Mouse (Mus musculus): ENCODE results near the gene Nmral1.
"Not testable (repeated sequence)": the region's sequence is repeated elsewhere in the genome, so short reads cannot be mapped to it uniquely, and the experiment has no call there.

Gene Nmral1

GRCm38 (mm10) chr16:4713861-4714710 is 5.1 kb downstream of the Nmral1 start:
- no peak for DNase-seq (ENCODE audit: low read depth)

DNA sequence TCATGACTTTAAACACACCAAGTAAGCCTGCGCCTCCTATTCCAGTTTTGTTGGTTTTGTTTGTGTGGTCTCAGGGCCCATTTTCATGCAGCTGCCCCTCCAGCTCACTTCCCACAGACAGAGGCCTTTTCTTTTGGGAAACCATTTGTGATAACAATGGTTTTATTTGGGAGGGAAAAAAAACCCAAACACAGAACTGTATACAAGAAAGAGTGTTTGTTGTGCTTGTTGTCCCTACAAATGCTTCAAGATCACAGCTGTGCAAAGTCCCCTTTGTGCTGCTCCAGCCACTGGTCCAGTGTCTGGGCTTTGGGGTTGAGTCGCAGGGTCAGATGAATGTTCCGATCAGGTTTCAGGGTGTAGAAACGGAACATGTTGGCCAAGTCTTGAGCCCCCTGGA is 8.0 kb downstream of the Nmral1 start:
- DNase-seq (ENCODE audit: low read depth): no peak

GRCm38 (mm10) chr16:4705541-4705940 is 13.6 kb downstream of the Nmral1 start:
- DNase-seq (ENCODE audit: low read depth): no peak

DNA sequence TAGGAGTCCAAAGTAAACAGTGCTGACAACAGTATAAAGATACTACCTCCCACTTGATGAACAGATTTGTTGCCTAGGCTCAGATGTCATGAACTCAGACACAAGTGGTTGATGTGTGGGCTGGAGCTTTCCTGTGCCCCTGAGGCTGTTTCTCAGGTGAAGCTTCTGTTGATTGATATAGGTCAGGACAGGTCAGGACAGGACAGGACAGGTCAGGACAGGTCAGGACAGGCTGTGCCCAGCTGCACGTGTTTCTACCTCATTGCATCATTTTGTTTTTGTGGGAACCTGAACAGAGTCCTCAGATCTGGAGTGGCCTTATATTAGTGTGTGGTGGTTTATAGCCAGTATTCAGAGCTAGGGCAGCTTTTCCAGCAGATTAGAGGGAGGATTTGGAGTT is 16.5 kb downstream of the Nmral1 start:
- no peak for DNase-seq (ENCODE audit: low read depth)

- DNase-seq (ENCODE audit: low read depth): no peak
Observed at GRCm38 (mm10) chr16:4701211-4701610, 17.9 kb downstream of the Nmral1 start.

DNA sequence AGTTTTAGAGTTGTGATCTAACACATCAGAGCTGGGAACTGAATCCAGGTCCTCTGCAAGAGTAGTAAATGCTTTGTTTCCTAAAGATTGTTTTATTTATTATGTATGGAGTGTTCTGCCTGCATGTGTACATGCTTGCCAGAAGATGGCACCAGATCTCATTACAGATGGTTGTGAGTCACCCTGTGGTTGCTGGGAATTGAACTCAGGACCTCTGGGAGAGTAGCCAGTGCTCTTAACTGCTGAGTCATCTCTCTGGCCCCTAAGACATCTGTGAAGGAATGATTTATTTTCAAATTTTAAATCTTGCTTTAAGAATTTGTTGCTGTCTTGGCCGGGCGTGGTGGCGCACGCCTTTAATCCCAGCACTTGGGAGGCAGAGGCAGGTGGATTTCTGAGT is 29.8 kb downstream of the Nmral1 start:
- DNase-seq (ENCODE audit: low read depth): not testable (repeated sequence)

DNA sequence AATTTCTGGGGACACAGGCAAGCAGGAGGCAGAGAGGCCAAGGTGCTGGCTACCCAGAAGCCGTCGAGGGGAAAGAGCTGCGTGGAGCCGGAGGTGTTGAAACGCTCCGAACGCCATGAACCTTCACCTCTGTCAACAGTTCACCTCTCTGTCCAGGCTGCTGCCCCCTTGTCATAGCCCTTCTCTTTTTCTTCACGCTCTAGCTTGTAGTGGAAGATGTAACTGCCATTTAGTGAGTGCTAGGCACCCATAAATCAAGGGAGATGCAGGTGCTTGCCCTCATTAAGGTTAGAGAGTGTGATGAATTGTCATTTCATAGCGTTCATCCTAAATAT is 34.7 kb downstream of the Nmral1 start:
- DNase-seq (ENCODE audit: low read depth): no peak

DNA sequence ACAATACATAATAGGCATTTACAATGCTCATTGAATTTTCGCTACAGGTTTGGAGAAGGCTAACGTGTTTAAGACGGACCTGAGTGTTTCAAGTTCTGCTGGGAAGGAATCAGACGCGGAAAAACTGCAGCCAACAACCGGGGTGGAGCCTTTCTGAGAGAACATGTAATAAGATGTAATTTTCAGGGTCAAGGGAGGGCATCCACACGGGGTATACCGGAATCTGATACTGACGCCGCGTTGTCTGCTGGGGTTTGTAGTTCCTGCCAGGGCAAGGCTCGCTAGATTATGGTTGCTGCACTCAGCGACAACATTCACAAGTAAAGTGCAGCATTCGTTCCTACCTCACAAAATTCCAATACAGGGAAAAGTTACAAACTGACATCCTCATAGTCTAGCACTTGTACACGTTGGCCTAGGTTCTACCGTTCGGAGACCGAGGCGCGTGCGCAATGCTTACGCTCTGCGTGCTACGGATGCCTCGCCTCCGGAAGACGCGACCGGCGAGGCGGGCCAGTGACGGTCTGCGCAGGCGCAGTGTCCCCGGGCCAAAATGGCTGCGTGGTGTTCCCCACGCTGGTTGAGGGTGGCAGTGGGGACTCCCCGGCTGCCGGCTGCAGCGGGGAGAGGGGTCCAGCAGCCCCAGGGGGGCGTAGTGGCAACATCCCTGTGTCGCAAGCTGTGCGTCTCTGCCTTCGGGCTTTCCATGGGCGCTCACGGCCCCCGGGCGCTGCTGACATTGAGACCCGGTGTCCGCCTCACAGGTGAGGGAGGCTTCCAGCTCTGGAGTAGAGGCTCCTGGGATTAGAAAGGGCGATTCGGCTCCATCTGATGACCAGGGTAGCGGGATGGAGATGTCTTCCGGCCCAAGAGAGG is 35.3 kb downstream of the Nmral1 start:
- peak; percentile 92 for DNase-seq (ENCODE audit: low read depth)

DNA sequence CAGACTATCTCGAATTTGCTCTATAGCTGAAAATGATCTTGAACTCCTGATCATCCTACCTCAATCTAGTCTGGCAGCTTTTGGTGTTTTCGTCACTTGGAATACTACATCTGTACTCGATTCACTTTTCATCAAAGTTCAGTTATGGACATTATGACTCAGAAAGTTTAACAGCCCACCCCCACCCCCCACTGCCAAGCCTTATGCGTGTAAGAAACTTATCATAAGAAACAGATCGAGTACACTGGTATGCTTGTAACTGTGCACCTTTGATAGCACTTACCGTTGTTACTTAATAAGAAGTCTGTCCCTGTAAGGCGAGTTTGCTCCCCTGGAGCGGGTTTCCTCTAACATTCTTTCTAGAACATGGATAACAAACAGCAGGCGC is 36.0 kb downstream of the Nmral1 start:
- DNase-seq (ENCODE audit: low read depth): no peak

DNA sequence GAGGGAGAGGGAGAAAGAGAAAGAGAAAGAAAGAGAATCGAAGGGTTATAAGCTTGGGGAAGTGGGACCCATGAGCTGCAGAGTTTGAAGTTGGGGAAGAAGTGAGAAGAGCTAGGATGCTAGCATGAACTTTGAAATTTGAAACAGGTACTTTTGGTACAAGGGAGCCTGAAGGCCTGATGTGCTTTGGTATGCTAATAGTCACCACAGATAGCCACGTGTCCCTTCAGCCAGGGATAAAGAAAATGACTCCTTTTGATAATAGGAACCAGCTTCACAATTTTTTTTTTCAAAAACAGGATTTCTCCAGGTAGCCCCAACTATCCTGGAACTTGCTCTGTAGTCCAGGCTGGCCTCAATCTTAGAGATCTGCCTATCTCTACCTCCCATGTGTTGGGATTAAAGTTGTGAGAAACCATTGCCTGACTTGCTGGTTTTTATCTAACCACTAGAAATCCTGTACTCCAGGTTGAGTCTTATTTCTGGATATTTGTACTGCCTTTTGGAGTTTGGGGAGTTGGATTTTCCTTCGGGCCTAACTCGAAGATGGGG is 36.5 kb downstream of the Nmral1 start:
- no peak for DNase-seq (ENCODE audit: low read depth)

DNA sequence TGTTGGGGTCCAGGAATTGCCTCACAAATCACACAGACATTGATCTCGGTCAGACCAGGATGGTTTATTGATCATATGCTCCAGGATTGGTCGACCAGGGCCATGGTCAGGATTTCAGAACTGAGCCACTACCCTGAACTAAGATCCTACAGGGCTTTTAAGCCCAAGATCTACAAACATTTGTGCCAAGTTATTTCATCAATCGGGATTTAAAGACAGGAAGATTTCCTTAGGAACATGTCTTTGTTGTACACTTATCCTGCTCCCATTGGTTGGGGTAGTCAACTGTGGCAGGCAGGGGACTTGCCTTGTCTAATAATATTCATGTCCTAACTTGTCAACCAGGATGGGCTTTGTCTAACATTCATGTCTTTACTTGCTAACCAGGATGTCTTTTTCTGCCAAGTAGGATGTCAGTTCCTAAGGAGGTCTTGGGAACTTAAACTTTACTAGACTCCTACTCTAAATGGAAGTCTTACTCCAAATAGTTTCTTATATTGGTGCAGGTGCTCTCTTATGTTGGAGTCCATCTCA is 38.2 kb downstream of the Nmral1 start:
- not testable (repeated sequence) for DNase-seq (ENCODE audit: low read depth)

GRCm38 (mm10) chr16:4679121-4680018 is 39.8 kb downstream of the Nmral1 start, which contains the start of gene Coro7:
Coro7 (minus strand) TSS chr16:4679777.
- peak; percentile 76 for DNase-seq (ENCODE audit: low read depth)

- DNase-seq (ENCODE audit: low read depth): no peak
Observed at GRCm38 (mm10) chr16:4678080-4678479, 41.1 kb downstream of the Nmral1 start.

- DNase-seq (ENCODE audit: low read depth): no peak
Observed at GRCm38 (mm10) chr16:4676836-4677235, 42.3 kb downstream of the Nmral1 start.

- DNase-seq (ENCODE audit: low read depth): no peak
Observed at GRCm38 (mm10) chr16:4674091-4674490, 45.1 kb downstream of the Nmral1 start.

GRCm38 (mm10) chr16:4670317-4670716 is 48.8 kb downstream of the Nmral1 start:
- DNase-seq (ENCODE audit: low read depth): no peak

DNA sequence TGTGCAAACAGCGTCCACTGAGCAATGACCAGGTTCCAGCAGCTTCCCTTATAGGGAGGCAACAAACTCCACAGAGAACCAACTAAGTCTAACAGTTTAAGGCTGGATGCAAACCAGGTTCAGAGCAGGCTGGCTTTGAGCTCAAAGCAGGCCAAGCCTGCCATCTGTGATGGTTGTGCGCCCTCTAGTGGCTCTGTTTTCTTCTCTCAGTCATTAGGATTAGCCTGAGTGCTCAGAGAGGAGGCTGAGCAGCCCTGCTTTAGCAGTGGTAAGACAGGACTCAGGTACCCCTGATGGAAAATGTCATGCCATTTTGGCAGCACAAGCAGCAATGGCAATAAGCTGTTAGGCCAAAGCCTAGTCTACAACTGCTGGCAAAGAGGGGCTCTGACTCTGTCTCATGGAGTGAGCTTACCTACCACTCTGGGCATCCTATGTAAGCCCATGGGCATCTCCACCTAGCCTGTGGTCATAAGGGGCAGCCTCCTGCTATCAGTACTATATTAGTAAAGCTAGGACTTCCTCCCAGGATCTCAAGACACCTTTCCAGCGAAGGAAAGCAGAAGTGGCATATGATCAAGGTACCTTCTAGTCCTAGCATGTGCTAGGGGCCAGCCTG is 51.9 kb downstream of the Nmral1 start:
- DNase-seq (ENCODE audit: low read depth): no peak

DNA sequence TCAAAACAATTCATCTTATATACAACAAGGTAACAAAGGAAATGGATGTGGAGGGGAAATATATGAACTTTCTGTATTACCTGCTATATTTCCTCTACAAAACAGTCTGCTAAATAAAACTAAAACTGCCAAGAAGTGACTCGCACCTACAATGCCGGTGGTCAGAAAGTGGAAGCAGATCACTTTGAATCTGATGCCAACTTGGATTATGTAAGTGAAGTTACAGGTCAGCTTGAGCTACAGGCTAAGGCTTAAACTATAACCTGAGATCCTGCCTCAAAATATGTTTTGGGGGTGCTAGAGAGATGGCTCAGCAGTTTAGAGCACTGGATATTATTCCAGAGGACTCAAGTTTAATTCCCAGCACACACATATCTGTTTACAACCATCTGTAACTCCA is 53.4 kb downstream of the Nmral1 start:
- DNase-seq (ENCODE audit: low read depth): no peak

DNA sequence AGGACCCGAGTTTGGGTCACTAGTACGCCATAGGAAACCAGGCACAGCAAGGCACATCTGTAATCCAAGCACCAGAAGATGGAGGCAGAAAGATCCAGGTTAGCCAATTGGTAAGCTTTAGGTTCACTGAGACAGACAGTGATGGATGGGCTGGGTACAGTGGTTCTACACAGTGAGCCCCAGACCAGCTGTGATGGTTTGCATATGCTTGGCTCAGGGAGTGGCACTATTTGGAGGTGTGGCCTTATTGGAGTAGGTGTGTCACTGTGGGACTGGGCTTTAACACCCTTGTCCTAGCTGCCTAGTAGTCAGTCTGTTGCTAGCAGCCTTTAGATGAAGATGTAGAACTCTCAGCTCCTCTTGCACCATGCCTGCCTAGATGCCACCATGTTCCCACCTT is 55.4 kb downstream of the Nmral1 start:
- no peak for DNase-seq (ENCODE audit: low read depth)

- no peak for DNase-seq (ENCODE audit: low read depth)
Observed at GRCm38 (mm10) chr16:4661605-4662004, 57.6 kb downstream of the Nmral1 start.

Measured in fibroblast of lung, adult 2 months (primary cell).